Mouse (Mus musculus) cortical plate, adult 2 months (tissue): ENCODE measurements at regions not wholly inside any gene's neighbourhood (a gene's known extent, or its start where the extent isn't known, plus 50 kb on each side); places are given as distances from the start of the nearest gene placed in this dataset.

Experiments used
- CTCF ChIP-seq: fragments of 200-500 bp; IDR thresholded peaks from 2 replicates; pipeline ENCODE4 v1.5.1; 2011; ENCODE audit warnings: mild to moderate bottlenecking, control low read depth, low read length; ENCODE audit not compliant: insufficient read depth; ENCODE audit errors: extremely low read depth
- POLR2A ChIP-seq: fragments of 200-500 bp; IDR thresholded peaks from 2 replicates; pipeline ENCODE4 v1.6.1; 2011; ENCODE audit warnings: mild to moderate bottlenecking, low read length, control low read depth; ENCODE audit not compliant: insufficient read depth; ENCODE audit errors: extremely low read depth

GRCm38 (mm10) chr10:37240634-37241033, 101.9 kb upstream of the Marcks start:
- no peak for TF ChIP-seq CTCF
- TF ChIP-seq POLR2A, result no peak
